In genomic region chr8:81784775-81785174, GRCm38 (mm10) we compare ENCODE assay signal across 25 mouse cellular contexts.
A peak's percentile ranks its signal among the peaks of the same experiment; 100 is the strongest.
DNase-seq lines count a peak whose midpoint lies in the region; ATAC-seq and TF ChIP-seq lines count a peak whose summit lies in the region.
"Had no signal": no experiment of that assay in that cellular context is flagged by ENCODE, and none has a peak within 500 bp of the region (broad histone marks: within the 10 kb centered on the region; RNA-seq: fewer than 3 reads in every experiment).

No protein-coding gene starts in this region.

- H3K4me2 ChIP-seq in heart, embryonic 14.5 days (ENCODE audit: low read length): no peak overlapping the region
- H3K4me2 ChIP-seq: embryonic facial prominence, embryonic 15.5 days; forebrain, embryonic 15.5 days; heart, embryonic 11.5 days; hindbrain, embryonic 13.5 days had no signal

- no peak for DNase-seq in heart, postnatal 36 days
- peak; percentile 38 for DNase-seq in thymus, postnatal 0 days (ENCODE audit: low spot score)
- no peak for DNase-seq in thymus, postnatal 25 days
- peak; percentile 47 for DNase-seq in naive thymus-derived CD4-positive, alpha-beta T cell, adult 2 months (ENCODE audit: low read depth)
- no peak for DNase-seq in kidney, adult 9 months
- no peak for DNase-seq in cerebellum, adult 2 months
- DNase-seq: adrenal gland, adult 2 months; adrenal gland, postnatal 25 days; cerebellum, adult 8-10 months; cerebellum, postnatal 14 days; embryo, embryonic 11 days; gastrocnemius, postnatal 10 days; kidney, adult 8-10 months had no signal

- H3K36me3 ChIP-seq in heart, embryonic 14.5 days (ENCODE audit: control insufficient read depth, insufficient read depth, low read length): no peaks in the 10 kb centered on the region
- H3K36me3 ChIP-seq: embryonic facial prominence, embryonic 15.5 days; forebrain, embryonic 10.5 days; forebrain, embryonic 15.5 days; hindbrain, embryonic 13.5 days had no signal

- peak overlapping the region; percentile 34 to 38; a peak in 3 of 4 replicates for H3K27ac ChIP-seq in heart, embryonic 14.5 days (replicated peaks in 1 of 2; ENCODE audit: control insufficient read depth in 1 of 2, insufficient read depth in 1 of 2, low read depth in 2 of 2, low read length in 2 of 2)
- no peak overlapping the region for H3K27ac ChIP-seq in cerebellum, adult 2 months (ENCODE audit: insufficient read depth, low read length)
- H3K27ac ChIP-seq: embryonic facial prominence, embryonic 15.5 days; forebrain, embryonic 10.5 days; forebrain, embryonic 15.5 days; hindbrain, embryonic 13.5 days; hindbrain, postnatal 0 days; kidney, postnatal 0 days had no signal

- TF ChIP-seq CTCF in cerebellum, adult 2 months (IDR thresholded peaks at IDR 0.05; ENCODE audit: borderline replicate concordance, insufficient read depth, low read depth, low read length): no peak

- peaks cover 0 to 10% of the 10 kb centered on the region in 2 experiments; a peak in 2 of 4 replicates for H3K4me1 ChIP-seq in heart, embryonic 14.5 days (ENCODE audit: control insufficient read depth in 2 of 2, insufficient read depth in 2 of 2, low read length in 2 of 2)
- no peaks in the 10 kb centered on the region; the same call in 1 of the 2 replicates for H3K4me1 ChIP-seq in cerebellum, adult 2 months (ENCODE audit: control insufficient read depth, insufficient read depth, low read length)
- H3K4me1 ChIP-seq: embryonic facial prominence, embryonic 15.5 days; forebrain, embryonic 15.5 days; hindbrain, embryonic 13.5 days had no signal

- no peak for ATAC-seq in heart, embryonic 14.5 days (ENCODE audit: insufficient number of reproducible peaks, insufficient read depth, low FRiP score, low read depth)
- peak; percentile 18 for ATAC-seq in activated CD4-positive, CD25-positive, alpha-beta regulatory T cell, adult 4 months
- ATAC-seq: forebrain, embryonic 15.5 days; hindbrain, postnatal 0 days; intestine, embryonic 16.5 days; Patski had no signal

- no peaks in the 10 kb centered on the region for H3K27me3 ChIP-seq in heart, embryonic 14.5 days (ENCODE audit: control insufficient read depth, insufficient read depth, low read length)
- no peaks in the 10 kb centered on the region for H3K27me3 ChIP-seq in cerebellum, adult 2 months (ENCODE audit: control insufficient read depth, insufficient read depth, low read length)
- H3K27me3 ChIP-seq: embryonic facial prominence, embryonic 15.5 days; forebrain, embryonic 15.5 days; hindbrain, embryonic 13.5 days; Patski had no signal

- intact Hi-C loops in heart, postnatal 36 days (cut with DNase I): no loop called here

- no peak overlapping the region for H3K9ac ChIP-seq in heart, embryonic 14.5 days (ENCODE audit: low read length)
- H3K9ac ChIP-seq: embryonic facial prominence, embryonic 15.5 days; forebrain, embryonic 15.5 days; hindbrain, embryonic 13.5 days had no signal

- no peak overlapping the region for H3K4me3 ChIP-seq in heart, embryonic 14.5 days (ENCODE audit: control insufficient read depth in 1 of 2, insufficient read depth in 1 of 2, low read depth in 1 of 2, low read length in 2 of 2)
- no peak overlapping the region for H3K4me3 ChIP-seq in cerebellum, adult 2 months (replicated peaks; ENCODE audit: insufficient read depth, low read depth, low read length)
- H3K4me3 ChIP-seq: embryonic facial prominence, embryonic 15.5 days; erythroblast, embryonic 14.5 days; forebrain, embryonic 10.5 days; forebrain, embryonic 15.5 days; hindbrain, embryonic 13.5 days had no signal

- no peak for TF ChIP-seq POLR2A in cerebellum, adult 2 months (IDR thresholded peaks at IDR 0.05; ENCODE audit: borderline replicate concordance, insufficient read depth, low read length)

- WGBS in heart, embryonic 14.5 days: 39% methylated on average over 3 of the region's 3 CpGs
- WGBS in cerebellum, adult 2 months: 95% methylated on average over 3 of the region's 3 CpGs

- H3K9me3 ChIP-seq in heart, embryonic 14.5 days (ENCODE audit: control insufficient read depth, low read length): no peaks in the 10 kb centered on the region
- H3K9me3 ChIP-seq: embryonic facial prominence, embryonic 15.5 days; forebrain, embryonic 10.5 days; forebrain, embryonic 15.5 days; hindbrain, embryonic 13.5 days had no signal

Comparison
In these comparisons a context has a peak if more than half of its experiments do, and no peak if none do; other contexts are left out.
1. DNase-seq: peak in thymus, postnatal 0 days (single experiment) and naive thymus-derived CD4-positive, alpha-beta T cell, adult 2 months (single experiment); none in heart, postnatal 36 days (0 of 2), thymus, postnatal 25 days (single experiment), kidney, adult 9 months (single experiment) and cerebellum, adult 2 months (0 of 2).